Mouse (Mus musculus): ENCODE data around the gene Sgk1. TPM values are rescaled to one million over a fixed set of nuclear protein-coding genes. Genes with fewer than 3 reads are reported as not detected.
A peak's percentile ranks its signal among the peaks of the same experiment; 100 is the strongest.

Sgk1 gene
- polyA plus RNA-seq, 1 experiment from 2014 or later: 22.2 TPM

GRCm38 (mm10) chr10:22000491-22001306, 118.7 kb downstream of the Sgk1 start:
- 63% methylated on average over 10 of the region's 10 CpGs for WGBS (ENCODE audit: insufficient replicate concordance)

GRCm38 (mm10) chr10:22001621-22002020, 119.6 kb downstream of the Sgk1 start:
- Histone ChIP-seq H3K9me3 (replicated peaks; ENCODE audit: control insufficient read depth, low read length) (no peaks in the 10 kb centered on the region), H3K36me3 (ENCODE audit: control insufficient read depth, insufficient read depth, low read length) (no peaks in the 10 kb centered on the region), H3K27me3 (ENCODE audit: control insufficient read depth, insufficient read depth, low read length) (no peaks in the 10 kb centered on the region), H3K4me1 (ENCODE audit: control insufficient read depth, insufficient read depth, low read length) (no peaks in the 10 kb centered on the region), H3K9ac (ENCODE audit: low read depth, low read length) (no peak overlapping the region), H3K27ac (ENCODE audit: low read depth, low read length) (no peak overlapping the region), H3K4me3 (ENCODE audit: low read depth, low read length) (no peak overlapping the region), H3K4me2 (no peak overlapping the region)
- WGBS (ENCODE audit: insufficient replicate concordance): 56% methylated on average over 1 of the region's 5 CpGs
- no peak for ATAC-seq (replicated peaks; ENCODE audit: insufficient number of reproducible peaks, low FRiP score, low TSS enrichment)

More at GRCm38 (mm10) chr10:22000491-22001306, 118.7 kb downstream of the Sgk1 start:
- Histone ChIP-seq H3K27me3 (ENCODE audit: control insufficient read depth, insufficient read depth, low read length) (no peaks in the 10 kb centered on the region), H3K4me2 (no peak overlapping the region), H3K4me3 (ENCODE audit: low read depth, low read length) (no peak overlapping the region), H3K4me1 (ENCODE audit: control insufficient read depth, insufficient read depth, low read length) (no peaks in the 10 kb centered on the region), H3K36me3 (ENCODE audit: control insufficient read depth, insufficient read depth, low read length) (no peaks in the 10 kb centered on the region), H3K27ac (ENCODE audit: low read depth, low read length) (no peak overlapping the region), H3K9me3 (replicated peaks; ENCODE audit: control insufficient read depth, low read length) (no peaks in the 10 kb centered on the region), H3K9ac (ENCODE audit: low read depth, low read length) (no peak overlapping the region)
- ATAC-seq (replicated peaks; ENCODE audit: insufficient number of reproducible peaks, low FRiP score, low TSS enrichment): no peak

- H3K27ac ChIP-seq (ENCODE audit: low read depth, low read length): no peak overlapping the region
- H3K36me3 ChIP-seq (ENCODE audit: control insufficient read depth, insufficient read depth, low read length): no peaks in the 10 kb centered on the region
- no peaks in the 10 kb centered on the region for H3K4me1 ChIP-seq (ENCODE audit: control insufficient read depth, insufficient read depth, low read length)
- H3K4me3 ChIP-seq (ENCODE audit: low read depth, low read length): no peak overlapping the region
- ATAC-seq (replicated peaks; ENCODE audit: insufficient number of reproducible peaks, low FRiP score, low TSS enrichment): no peak
- no peak overlapping the region for H3K4me2 ChIP-seq
- whole genome bisulfite sequencing (ENCODE audit: insufficient replicate concordance): 71% methylated on average over 5 of the region's 5 CpGs
- H3K9ac ChIP-seq (ENCODE audit: low read depth, low read length): no peak overlapping the region
- H3K27me3 ChIP-seq (ENCODE audit: control insufficient read depth, insufficient read depth, low read length): no peaks in the 10 kb centered on the region
- no peaks in the 10 kb centered on the region for H3K9me3 ChIP-seq (replicated peaks; ENCODE audit: control insufficient read depth, low read length)
These were observed 122.8 kb downstream of the Sgk1 start for GRCm38 (mm10) chr10:22004763-22005162.

- ATAC-seq (replicated peaks; ENCODE audit: insufficient number of reproducible peaks, low FRiP score, low TSS enrichment): no peak
- no peaks in the 10 kb centered on the region for H3K36me3 ChIP-seq (ENCODE audit: control insufficient read depth, insufficient read depth, low read length)
- H3K4me2 ChIP-seq: no peak overlapping the region
- WGBS (ENCODE audit: insufficient replicate concordance): 79% methylated on average over 10 of the region's 10 CpGs
- no peak overlapping the region for H3K4me3 ChIP-seq (ENCODE audit: low read depth, low read length)
- no peaks in the 10 kb centered on the region for H3K9me3 ChIP-seq (replicated peaks; ENCODE audit: control insufficient read depth, low read length)
- H3K27me3 ChIP-seq (ENCODE audit: control insufficient read depth, insufficient read depth, low read length): no peaks in the 10 kb centered on the region
- no peak overlapping the region for H3K9ac ChIP-seq (ENCODE audit: low read depth, low read length)
- H3K27ac ChIP-seq (ENCODE audit: low read depth, low read length): no peak overlapping the region
- H3K4me1 ChIP-seq (ENCODE audit: control insufficient read depth, insufficient read depth, low read length): no peaks in the 10 kb centered on the region
These were observed 125.3 kb downstream of the Sgk1 start for GRCm38 (mm10) chr10:22007160-22007801.

- ATAC-seq (replicated peaks; ENCODE audit: insufficient number of reproducible peaks, low FRiP score, low TSS enrichment): no peak
- Histone ChIP-seq H3K27me3 (ENCODE audit: control insufficient read depth, insufficient read depth, low read length) (no peaks in the 10 kb centered on the region), H3K36me3 (ENCODE audit: control insufficient read depth, insufficient read depth, low read length) (no peaks in the 10 kb centered on the region), H3K4me3 (ENCODE audit: low read depth, low read length) (no peak overlapping the region), H3K9ac (ENCODE audit: low read depth, low read length) (no peak overlapping the region), H3K27ac (ENCODE audit: low read depth, low read length) (no peak overlapping the region), H3K4me2 (no peak overlapping the region), H3K9me3 (replicated peaks; ENCODE audit: control insufficient read depth, low read length) (no peaks in the 10 kb centered on the region), H3K4me1 (ENCODE audit: control insufficient read depth, insufficient read depth, low read length) (no peaks in the 10 kb centered on the region)
- 41% methylated on average over 4 of the region's 4 CpGs for WGBS (ENCODE audit: insufficient replicate concordance)
These were observed 125.8 kb downstream of the Sgk1 start for GRCm38 (mm10) chr10:22007802-22008172.

- no peaks in the 10 kb centered on the region for H3K9me3 ChIP-seq (replicated peaks; ENCODE audit: control insufficient read depth, low read length)
- peak overlapping the region; percentile 27 for H3K4me2 ChIP-seq
- no peaks in the 10 kb centered on the region for H3K4me1 ChIP-seq (ENCODE audit: control insufficient read depth, insufficient read depth, low read length)
- H3K9ac ChIP-seq (ENCODE audit: low read depth, low read length): no peak overlapping the region
- H3K4me3 ChIP-seq (ENCODE audit: low read depth, low read length): no peak overlapping the region
- no peak overlapping the region for H3K27ac ChIP-seq (ENCODE audit: low read depth, low read length)
- WGBS (ENCODE audit: insufficient replicate concordance): 35% methylated on average over 19 of the region's 19 CpGs
- no peaks in the 10 kb centered on the region for H3K27me3 ChIP-seq (ENCODE audit: control insufficient read depth, insufficient read depth, low read length)
- no peaks in the 10 kb centered on the region for H3K36me3 ChIP-seq (ENCODE audit: control insufficient read depth, insufficient read depth, low read length)
- no peak for ATAC-seq (replicated peaks; ENCODE audit: insufficient number of reproducible peaks, low FRiP score, low TSS enrichment)
These were observed 128.3 kb downstream of the Sgk1 start for GRCm38 (mm10) chr10:22010088-22010818.

GRCm38 (mm10) chr10:22017469-22018159, 135.6 kb downstream of the Sgk1 start:
- Histone ChIP-seq H3K4me2 (no peak overlapping the region), H3K36me3 (ENCODE audit: control insufficient read depth, insufficient read depth, low read length) (no peaks in the 10 kb centered on the region), H3K9ac (ENCODE audit: low read depth, low read length) (no peak overlapping the region), H3K9me3 (replicated peaks; ENCODE audit: control insufficient read depth, low read length) (no peaks in the 10 kb centered on the region), H3K4me1 (ENCODE audit: control insufficient read depth, insufficient read depth, low read length) (no peaks in the 10 kb centered on the region), H3K27ac (ENCODE audit: low read depth, low read length) (no peak overlapping the region), H3K27me3 (ENCODE audit: control insufficient read depth, insufficient read depth, low read length) (no peaks in the 10 kb centered on the region), H3K4me3 (ENCODE audit: low read depth, low read length) (no peak overlapping the region)
- ATAC-seq (replicated peaks; ENCODE audit: insufficient number of reproducible peaks, low FRiP score, low TSS enrichment): no peak
- WGBS (ENCODE audit: insufficient replicate concordance): 68% methylated on average over 16 of the region's 16 CpGs

- Histone ChIP-seq H3K9ac (ENCODE audit: low read depth, low read length) (no peak overlapping the region), H3K27ac (ENCODE audit: low read depth, low read length) (no peak overlapping the region), H3K36me3 (ENCODE audit: control insufficient read depth, insufficient read depth, low read length) (no peaks in the 10 kb centered on the region), H3K9me3 (replicated peaks; ENCODE audit: control insufficient read depth, low read length) (no peaks in the 10 kb centered on the region), H3K4me3 (ENCODE audit: low read depth, low read length) (no peak overlapping the region), H3K27me3 (ENCODE audit: control insufficient read depth, insufficient read depth, low read length) (no peaks in the 10 kb centered on the region), H3K4me1 (ENCODE audit: control insufficient read depth, insufficient read depth, low read length) (no peaks in the 10 kb centered on the region), H3K4me2 (no peak overlapping the region)
- 84% methylated on average over 4 of the region's 4 CpGs for WGBS (ENCODE audit: insufficient replicate concordance)
- ATAC-seq (replicated peaks; ENCODE audit: insufficient number of reproducible peaks, low FRiP score, low TSS enrichment): no peak
These were observed 136.6 kb downstream of the Sgk1 start for GRCm38 (mm10) chr10:22018618-22019017.
